ENCODE assay signal across 12 mouse cellular contexts in genomic region chr16:33836676-33837075, GRCm38 (mm10). TPM values are rescaled to one million over a fixed set of nuclear protein-coding genes. Genes with fewer than 3 reads are reported as not detected.
DNase-seq lines count a peak whose midpoint lies in the region; ATAC-seq and TF ChIP-seq lines count a peak whose summit lies in the region.
"Had no signal": no experiment of that assay in that cellular context is flagged by ENCODE, and none has a peak within 500 bp of the region (broad histone marks: within the 10 kb centered on the region; RNA-seq: fewer than 3 reads in every experiment).

No protein-coding gene starts in this region.

- no peaks in the 10 kb centered on the region for H3K36me3 ChIP-seq in kidney, embryonic 14.5 days (ENCODE audit: control insufficient read depth, insufficient read depth, low read length)
- no peaks in the 10 kb centered on the region for H3K36me3 ChIP-seq in C2C12 (ENCODE audit: control insufficient read depth, insufficient read depth)
- no peaks in the 10 kb centered on the region for H3K36me3 ChIP-seq in intestine, postnatal 0 days (ENCODE audit: control insufficient read depth, insufficient read depth)
- no peaks in the 10 kb centered on the region for H3K36me3 ChIP-seq in midbrain, embryonic 16.5 days (ENCODE audit: control insufficient read depth, insufficient read depth, low read length)
- H3K36me3 ChIP-seq: liver, embryonic 12.5 days had no signal

- peaks cover 92% of the 10 kb centered on the region for H3K79me2 ChIP-seq in C2C12 (ENCODE audit: control insufficient read depth, insufficient read depth)

- WGBS in kidney, embryonic 14.5 days: 93% methylated on average over 3 of the region's 3 CpGs
- WGBS in intestine, postnatal 0 days: 46% methylated on average over 3 of the region's 3 CpGs
- 82% methylated on average over 3 of the region's 3 CpGs for WGBS in midbrain, embryonic 16.5 days

- ATAC-seq in kidney, embryonic 14.5 days (ENCODE audit: low FRiP score, low TSS enrichment): no peak
- peak; percentile 85 for ATAC-seq in intestine, postnatal 0 days
- ATAC-seq in midbrain, embryonic 16.5 days: no peak
- ATAC-seq: liver, embryonic 12.5 days had no signal

- H3K4me2 ChIP-seq in kidney, embryonic 14.5 days (replicated peaks; ENCODE audit: low read depth, low read length): no peak overlapping the region
- H3K4me2 ChIP-seq in intestine, postnatal 0 days (replicated peaks; ENCODE audit: low read depth): no peak overlapping the region; the same call in 1 of the 2 replicates
- H3K4me2 ChIP-seq in midbrain, embryonic 16.5 days (ENCODE audit: low read length): no peak overlapping the region
- H3K4me2 ChIP-seq: liver, embryonic 12.5 days had no signal

- H3ac ChIP-seq in C2C12 (ENCODE audit: control insufficient read depth, insufficient read length, low read depth): no peak overlapping the region

- no peaks in the 10 kb centered on the region for H3K27me3 ChIP-seq in kidney, embryonic 14.5 days (ENCODE audit: control insufficient read depth, insufficient read depth, low read length)
- no peaks in the 10 kb centered on the region for H3K27me3 ChIP-seq in C2C12 (ENCODE audit: control insufficient read depth, insufficient read depth, insufficient read length)
- no peaks in the 10 kb centered on the region for H3K27me3 ChIP-seq in intestine, postnatal 0 days (replicated peaks; ENCODE audit: control insufficient read depth, insufficient read depth, low read length)
- peaks cover 17% of the 10 kb centered on the region for H3K27me3 ChIP-seq in midbrain, embryonic 16.5 days (ENCODE audit: control insufficient read depth, insufficient read depth, low read depth, low read length)

- peak; percentile 57 for DNase-seq in kidney, adult 9 months
- peak; percentile 66 for DNase-seq in adrenal gland, adult 8-10 months
- no peak for DNase-seq in left cerebral cortex, postnatal 36 days (ENCODE audit: low spot score in 2 of 2)
- no peak for DNase-seq in cerebellum, postnatal 4 days (ENCODE audit: low spot score in 2 of 2)
- DNase-seq: cerebellum, adult 11 months; thymus, postnatal 4 days had no signal

- no peak overlapping the region for H3K27ac ChIP-seq in kidney, embryonic 14.5 days (ENCODE audit: low read depth, low read length)
- H3K27ac ChIP-seq in intestine, postnatal 0 days (ENCODE audit: low read depth, low read length): peak overlapping the region; percentile 68; the same call in 1 of the 2 replicates
- no peak overlapping the region for H3K27ac ChIP-seq in midbrain, embryonic 16.5 days (ENCODE audit: low read length)
- H3K27ac ChIP-seq: liver, embryonic 12.5 days had no signal

- H3K4me1 ChIP-seq in kidney, embryonic 14.5 days (ENCODE audit: control insufficient read depth, insufficient read depth, low read length): peaks cover 28% of the 10 kb centered on the region
- peaks cover 12% of the 10 kb centered on the region for H3K4me1 ChIP-seq in intestine, postnatal 0 days (replicated peaks; ENCODE audit: control insufficient read depth, insufficient read depth, low read length)
- H3K4me1 ChIP-seq in midbrain, embryonic 16.5 days (ENCODE audit: control insufficient read depth, insufficient read depth, low read length): peaks cover 8% of the 10 kb centered on the region

- H3K9ac ChIP-seq in kidney, embryonic 14.5 days (ENCODE audit: low read depth, low read length): no peak overlapping the region
- no peak overlapping the region for H3K9ac ChIP-seq in intestine, postnatal 0 days (ENCODE audit: low read depth, low read length)
- H3K9ac ChIP-seq in midbrain, embryonic 16.5 days (ENCODE audit: low read depth, low read length): no peak overlapping the region
- H3K9ac ChIP-seq: liver, embryonic 12.5 days had no signal

- no peak for TF ChIP-seq CTCF in C2C12 (IDR thresholded peaks at IDR 0.05; ENCODE audit: control insufficient read depth, insufficient read depth, insufficient read length)
- TF ChIP-seq CTCF in intestine, postnatal 0 days (IDR thresholded peaks at IDR 0.05; ENCODE audit: low read depth): no peak

- H3K4me3 ChIP-seq in kidney, embryonic 14.5 days (ENCODE audit: low read length): no peak overlapping the region
- H3K4me3 ChIP-seq in C2C12 (ENCODE audit: insufficient read depth, poor library complexity, severe bottlenecking): no peak overlapping the region
- H3K4me3 ChIP-seq in intestine, postnatal 0 days (ENCODE audit: low read depth, low read length): no peak overlapping the region
- no peak overlapping the region for H3K4me3 ChIP-seq in midbrain, embryonic 16.5 days (ENCODE audit: low read depth, low read length)
- H3K4me3 ChIP-seq: liver, embryonic 12.5 days had no signal

- peaks cover 57% of the 10 kb centered on the region for H3K79me3 ChIP-seq in C2C12 (ENCODE audit: low read depth)

- H3K9me3 ChIP-seq in kidney, embryonic 14.5 days (ENCODE audit: control insufficient read depth, low read length): no peaks in the 10 kb centered on the region
- no peaks in the 10 kb centered on the region for H3K9me3 ChIP-seq in intestine, postnatal 0 days (ENCODE audit: control insufficient read depth)
- no peaks in the 10 kb centered on the region for H3K9me3 ChIP-seq in midbrain, embryonic 16.5 days (replicated peaks; ENCODE audit: control insufficient read depth, low read length, poor library complexity, severe bottlenecking)
- H3K9me3 ChIP-seq: liver, embryonic 12.5 days had no signal

- intact Hi-C loops in left cerebral cortex, postnatal 36 days (cut with DNase I): no loop called here

TF ChIP-seq in C2C12, 6 proteins besides CTCF, POLR2A, EP300 and RAD21:
- TF ChIP-seq USF1 (IDR thresholded peaks at IDR 0.05; ENCODE audit: low read depth): no peak
- peak; percentile 98 for TF ChIP-seq CEBPB (IDR thresholded peaks at IDR 0.05; ENCODE audit: low read depth)

RNA-seq across cellular contexts. Expression of gene Itgb5, which starts 7.2 kb away (rescaled TPM):
- 34.3 and 49.7 TPM in 2 replicates for polyA plus RNA-seq in kidney, embryonic 14.5 days (2014; fragmentation: Nextera tagmentation; extraction: Ambion mirVana)
- polyA plus RNA-seq in C2C12 (2012; fragmentation: generic; extraction: Trizol): 46.0 TPM
- 100 to 1,000 TPM; 230 to 292 (median 261) TPM for total RNA-seq in adrenal gland, adult 8-10 months (2022)
- polyA plus RNA-seq in intestine, postnatal 0 days (2015; fragmentation: Nextera tagmentation; extraction: Ambion mirVana): 23.5 and 23.6 TPM in 2 replicates
- total RNA-seq in left cerebral cortex, postnatal 36 days (2021): 10 to 100 TPM; 35.6 to 37.1 TPM
- polyA plus RNA-seq in midbrain, embryonic 16.5 days (2015; fragmentation: Nextera tagmentation; extraction: Ambion mirVana): 13.5 and 15.1 TPM in 2 replicates

RNA-seq across cellular contexts. Expression of gene Muc13, which starts 42.8 kb away (rescaled TPM):
- polyA plus RNA-seq in kidney, embryonic 14.5 days (2014; fragmentation: Nextera tagmentation; extraction: Ambion mirVana): 0.09 TPM in 1 of 2 replicates, not detected in the other
- polyA plus RNA-seq in C2C12 (2012; fragmentation: generic; extraction: Trizol): 0.02 TPM
- total RNA-seq in adrenal gland, adult 8-10 months (2022): under 1 TPM in 1 of 4 experiments, not detected in 3; 0.09 TPM
- 459 and 473 TPM in 2 replicates for polyA plus RNA-seq in intestine, postnatal 0 days (2015; fragmentation: Nextera tagmentation; extraction: Ambion mirVana)
- under 1 TPM in 1 of 2 experiments, not detected in 1; 0.10 TPM for total RNA-seq in left cerebral cortex, postnatal 36 days (2021)
- not detected in 2 replicates for polyA plus RNA-seq in midbrain, embryonic 16.5 days (2015; fragmentation: Nextera tagmentation; extraction: Ambion mirVana)
- total RNA-seq: layer of hippocampus, adult 8-10 months had no signal

Comparison
In these comparisons a context has a peak if more than half of its experiments do, and no peak if none do; other contexts are left out.
1. DNase-seq: peak in kidney, adult 9 months (single experiment) and adrenal gland, adult 8-10 months (single experiment); none in left cerebral cortex, postnatal 36 days (0 of 2) and cerebellum, postnatal 4 days (0 of 2).
2. RNA of gene Muc13, which starts 42.8 kb away (polyA plus RNA-seq): 459 to 473 TPM in intestine, postnatal 0 days; 0.09 TPM in kidney, embryonic 14.5 days, 0.02 TPM in C2C12 (single experiment) and not detected in midbrain, embryonic 16.5 days; every median in the first group is over 100 times any median in the second.